Mouse (Mus musculus): ENCODE results near the gene Hpse. TPM values are rescaled to one million over a fixed set of nuclear protein-coding genes. Genes with fewer than 3 reads are reported as not detected.
A peak's percentile ranks its signal among the peaks of the same experiment; 100 is the strongest.

Hpse gene
- polyA plus RNA-seq, 1 experiment: 1.2 TPM

DNA sequence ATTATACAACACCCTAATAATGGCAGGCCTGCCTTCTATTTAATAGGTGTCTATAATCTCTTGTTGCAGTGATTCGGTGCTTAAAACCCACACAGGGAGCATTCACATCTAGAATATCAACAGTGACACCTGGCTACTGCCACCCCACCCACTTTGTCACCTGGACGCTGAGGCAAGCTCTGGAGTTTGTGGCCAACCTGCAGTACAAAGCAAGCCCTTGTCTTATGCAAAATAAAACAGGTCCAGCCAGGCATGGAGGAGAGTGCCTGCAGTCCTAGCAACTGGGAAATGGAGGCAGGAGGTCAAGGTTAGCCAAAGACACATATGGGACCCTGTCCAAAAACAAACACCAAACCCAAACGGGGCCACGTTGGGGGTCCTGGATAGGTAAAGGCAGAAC lies 47.1 kb downstream of the Hpse start:
- Histone ChIP-seq H3K27ac (ENCODE audit: insufficient read depth, low read length) (no peak overlapping the region), H3K4me3 (ENCODE audit: insufficient read depth, low read length) (no peak overlapping the region), H3K4me1 (ENCODE audit: control insufficient read depth, insufficient read depth, low read length) (no peaks in the 10 kb centered on the region)
- no peak for TF ChIP-seq POLR2A (IDR thresholded peaks at IDR 0.05; ENCODE audit: extremely low read depth, insufficient read depth, low read length)
- no peak for TF ChIP-seq CTCF (IDR thresholded peaks at IDR 0.05; ENCODE audit: extremely low read depth, insufficient read depth, low read length)

DNA sequence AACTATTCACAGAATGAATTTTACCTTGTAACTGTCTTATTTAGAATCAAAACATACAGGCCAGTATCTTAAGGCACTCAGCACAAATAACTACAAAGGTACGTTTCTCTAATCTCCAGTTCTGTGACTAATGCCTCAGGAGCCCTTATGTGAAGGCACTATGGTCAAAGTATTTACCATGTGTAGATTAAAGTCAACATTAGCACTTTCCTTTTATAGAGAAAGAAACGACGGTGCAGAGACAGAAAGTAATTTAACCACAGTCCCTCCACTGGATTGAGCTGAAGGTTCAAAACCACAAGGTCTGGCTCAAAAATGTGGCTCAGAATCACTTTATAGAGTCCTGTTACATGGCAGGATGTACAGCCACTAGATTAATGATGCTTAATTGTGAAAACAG lies 47.6 kb downstream of the Hpse start:
- Histone ChIP-seq H3K4me1 (ENCODE audit: control insufficient read depth, insufficient read depth, low read length) (no peaks in the 10 kb centered on the region), H3K4me3 (ENCODE audit: insufficient read depth, low read length) (no peak overlapping the region), H3K27ac (ENCODE audit: insufficient read depth, low read length) (no peak overlapping the region)
- TF ChIP-seq CTCF (IDR thresholded peaks at IDR 0.05; ENCODE audit: extremely low read depth, insufficient read depth, low read length) (no peak), POLR2A (IDR thresholded peaks at IDR 0.05; ENCODE audit: extremely low read depth, insufficient read depth, low read length) (no peak)

DNA sequence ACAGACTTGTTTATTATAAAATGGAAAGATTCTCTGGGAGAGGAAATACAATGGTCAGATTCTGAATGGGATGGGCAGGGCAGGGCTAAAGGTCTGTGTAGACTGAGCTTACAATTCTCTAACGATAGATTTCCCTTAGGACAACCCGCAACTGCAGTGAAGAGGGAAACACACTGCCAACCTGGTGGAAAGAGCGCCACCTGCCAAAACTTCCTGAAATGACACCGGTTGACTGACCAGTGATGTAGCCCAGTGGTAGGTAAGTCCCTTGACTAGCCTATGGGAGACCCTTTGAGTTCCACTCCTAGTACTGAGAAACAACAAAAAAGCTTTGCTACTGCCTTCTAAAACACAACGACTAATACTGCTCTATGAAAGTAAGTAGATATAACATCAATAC lies 48.1 kb downstream of the Hpse start:
- Histone ChIP-seq H3K4me1 (ENCODE audit: control insufficient read depth, insufficient read depth, low read length) (no peaks in the 10 kb centered on the region), H3K27ac (ENCODE audit: insufficient read depth, low read length) (no peak overlapping the region), H3K4me3 (ENCODE audit: insufficient read depth, low read length) (no peak overlapping the region)
- TF ChIP-seq POLR2A (IDR thresholded peaks at IDR 0.05; ENCODE audit: extremely low read depth, insufficient read depth, low read length) (no peak), CTCF (IDR thresholded peaks at IDR 0.05; ENCODE audit: extremely low read depth, insufficient read depth, low read length) (peak; percentile 60)

DNA sequence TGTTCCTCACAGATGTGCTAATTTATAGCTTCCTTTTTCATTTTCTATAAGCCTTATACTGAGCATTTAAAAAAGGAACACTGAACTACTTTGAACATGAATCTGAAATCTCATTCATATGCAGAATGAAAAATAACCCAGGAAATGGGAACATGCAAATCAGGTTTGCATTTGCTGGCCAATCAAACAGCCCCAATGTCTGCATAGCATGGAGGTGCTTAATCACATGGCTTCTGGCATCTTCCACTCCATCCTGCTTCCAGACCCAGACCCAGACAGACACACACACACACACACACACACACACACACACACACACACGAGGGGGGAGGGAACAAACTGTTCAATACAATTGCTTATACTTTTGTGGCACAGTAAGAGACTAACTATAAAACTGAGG lies 52.6 kb downstream of the Hpse start:
- no peak for TF ChIP-seq CTCF (IDR thresholded peaks at IDR 0.05; ENCODE audit: extremely low read depth, insufficient read depth, low read length)
- TF ChIP-seq POLR2A (IDR thresholded peaks at IDR 0.05; ENCODE audit: extremely low read depth, insufficient read depth, low read length): no peak
- no peak overlapping the region for H3K4me3 ChIP-seq (ENCODE audit: insufficient read depth, low read length)
- H3K4me1 ChIP-seq (ENCODE audit: control insufficient read depth, insufficient read depth, low read length): no peaks in the 10 kb centered on the region
- no peak overlapping the region for H3K27ac ChIP-seq (ENCODE audit: insufficient read depth, low read length)

DNA sequence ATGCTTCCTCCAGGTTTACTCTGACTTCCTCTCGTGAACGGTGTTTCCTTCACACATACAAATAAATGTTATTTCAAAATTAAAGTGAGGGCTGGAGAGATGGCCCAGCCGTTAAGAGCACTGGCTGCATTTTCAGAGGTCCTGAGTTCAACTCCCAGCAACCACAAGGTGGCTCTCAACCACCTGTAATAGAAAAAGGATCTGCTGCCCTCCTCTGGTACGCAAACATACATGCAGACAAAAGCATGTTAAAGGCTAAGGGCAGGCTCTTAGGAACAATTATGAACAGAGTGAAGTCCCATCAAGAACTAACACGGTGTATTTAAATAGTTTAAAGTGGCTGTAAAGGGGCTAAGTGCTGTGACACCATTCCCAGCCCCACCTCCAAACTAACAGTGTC lies 55.7 kb downstream of the Hpse start:
- Histone ChIP-seq H3K27ac (ENCODE audit: insufficient read depth, low read length) (no peak overlapping the region), H3K4me3 (ENCODE audit: insufficient read depth, low read length) (no peak overlapping the region)
- no peak for TF ChIP-seq POLR2A (IDR thresholded peaks at IDR 0.05; ENCODE audit: extremely low read depth, insufficient read depth, low read length)
- peak; percentile 81 for TF ChIP-seq CTCF (IDR thresholded peaks at IDR 0.05; ENCODE audit: extremely low read depth, insufficient read depth, low read length)

DNA sequence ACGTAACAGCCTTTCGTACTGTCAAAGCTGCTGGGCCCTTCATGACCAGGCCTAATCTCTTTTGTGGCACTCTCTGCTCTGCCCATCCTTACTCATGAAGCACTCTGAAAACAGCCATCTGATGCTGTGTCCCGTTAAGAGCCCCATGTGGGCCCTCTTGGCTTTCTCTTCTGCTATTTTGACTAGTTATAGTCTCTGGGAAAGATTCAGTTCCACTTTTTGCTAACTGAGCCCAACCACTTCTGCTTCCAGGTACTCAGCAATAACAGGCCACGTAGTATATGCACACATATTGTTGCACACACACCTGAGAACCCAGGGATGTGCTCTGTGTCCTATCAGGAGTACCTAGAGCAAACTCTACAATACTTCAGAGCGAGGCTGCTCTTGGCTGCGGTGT lies 56.5 kb downstream of the Hpse start:
- H3K4me3 ChIP-seq (ENCODE audit: insufficient read depth, low read length): no peak overlapping the region
- no peaks in the 10 kb centered on the region for H3K4me1 ChIP-seq (ENCODE audit: control insufficient read depth, insufficient read depth, low read length)
- no peak overlapping the region for H3K27ac ChIP-seq (ENCODE audit: insufficient read depth, low read length)
- TF ChIP-seq CTCF (IDR thresholded peaks at IDR 0.05; ENCODE audit: extremely low read depth, insufficient read depth, low read length): no peak
- no peak for TF ChIP-seq POLR2A (IDR thresholded peaks at IDR 0.05; ENCODE audit: extremely low read depth, insufficient read depth, low read length)

More for the DNA sequence above, 55.7 kb downstream of the Hpse start:
- H3K4me1 ChIP-seq (ENCODE audit: control insufficient read depth, insufficient read depth, low read length): no peaks in the 10 kb centered on the region

DNA sequence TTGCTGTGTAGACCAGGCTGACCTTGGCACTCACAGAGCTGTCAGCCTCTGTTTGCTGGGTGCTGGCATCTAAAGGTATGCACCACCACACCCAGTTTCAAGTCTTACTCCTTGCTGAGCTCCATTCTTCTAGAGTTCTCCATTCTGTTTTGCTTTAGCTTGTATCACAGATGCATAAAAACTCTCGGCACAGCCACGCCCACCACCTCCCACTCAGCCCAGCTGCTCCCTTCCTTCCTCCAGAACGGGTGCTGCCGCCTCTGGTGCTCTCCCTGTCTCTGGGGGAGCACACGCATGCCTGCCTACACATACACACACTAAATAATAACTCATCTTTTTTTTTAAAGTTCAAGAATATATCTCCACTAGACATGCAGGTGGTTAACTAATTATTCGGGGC lies 61.1 kb downstream of the Hpse start:
- H3K4me3 ChIP-seq (ENCODE audit: insufficient read depth, low read length): no peak overlapping the region
- H3K27ac ChIP-seq (ENCODE audit: insufficient read depth, low read length): no peak overlapping the region
- no peaks in the 10 kb centered on the region for H3K4me1 ChIP-seq (ENCODE audit: control insufficient read depth, insufficient read depth, low read length)
- TF ChIP-seq CTCF (IDR thresholded peaks at IDR 0.05; ENCODE audit: extremely low read depth, insufficient read depth, low read length): no peak
- no peak for TF ChIP-seq POLR2A (IDR thresholded peaks at IDR 0.05; ENCODE audit: extremely low read depth, insufficient read depth, low read length)

DNA sequence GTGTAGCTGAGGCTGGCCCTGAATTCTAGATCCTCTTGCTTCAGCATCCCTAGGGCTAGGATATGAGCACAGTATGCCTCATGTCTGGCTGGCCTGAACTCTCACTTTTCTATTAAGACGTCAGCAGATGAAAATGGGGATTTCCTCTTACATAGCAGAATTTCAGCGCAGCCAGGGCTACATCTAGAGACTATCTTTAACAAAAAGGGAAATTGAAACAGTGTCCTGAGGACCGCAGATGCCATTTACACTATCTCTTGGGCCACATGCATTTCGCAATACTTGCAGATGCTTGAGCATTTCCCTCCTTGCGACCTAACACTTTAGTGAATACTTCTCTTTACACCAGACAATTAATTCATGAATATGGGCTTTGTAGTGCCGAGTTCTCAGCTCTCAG lies 63.2 kb downstream of the Hpse start:
- TF ChIP-seq CTCF (IDR thresholded peaks at IDR 0.05; ENCODE audit: extremely low read depth, insufficient read depth, low read length) (no peak), POLR2A (IDR thresholded peaks at IDR 0.05; ENCODE audit: extremely low read depth, insufficient read depth, low read length) (no peak)
- H3K27ac ChIP-seq (ENCODE audit: insufficient read depth, low read length): no peak overlapping the region

DNA sequence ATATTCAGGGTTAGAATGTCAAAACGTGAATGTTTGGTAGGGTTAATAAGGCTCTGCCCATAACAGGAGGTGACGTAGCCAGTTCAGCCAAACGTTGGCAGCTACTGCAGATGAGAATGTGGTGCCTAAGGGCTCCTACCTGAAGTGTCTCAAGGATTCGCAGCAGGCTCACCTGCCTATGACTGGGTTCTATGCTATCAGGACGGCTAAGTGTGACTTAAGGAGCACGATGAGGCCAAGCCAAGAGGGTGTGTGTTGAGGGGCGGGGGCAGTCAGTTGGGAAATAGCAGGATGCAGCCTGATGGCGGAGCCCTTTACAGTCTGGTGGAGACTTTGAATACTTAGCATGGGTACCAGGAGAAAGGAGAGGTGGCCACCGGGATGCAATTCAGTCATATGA lies 67.2 kb downstream of the Hpse start:
- TF ChIP-seq POLR2A (IDR thresholded peaks at IDR 0.05; ENCODE audit: extremely low read depth, insufficient read depth, low read length) (no peak), CTCF (IDR thresholded peaks at IDR 0.05; ENCODE audit: extremely low read depth, insufficient read depth, low read length) (no peak)
- no peaks in the 10 kb centered on the region for H3K4me1 ChIP-seq (ENCODE audit: control insufficient read depth, insufficient read depth, low read length)
- no peak overlapping the region for H3K4me3 ChIP-seq (ENCODE audit: insufficient read depth, low read length)
- no peak overlapping the region for H3K27ac ChIP-seq (ENCODE audit: insufficient read depth, low read length)

More for the DNA sequence above, 63.2 kb downstream of the Hpse start:
- Histone ChIP-seq H3K4me3 (ENCODE audit: insufficient read depth, low read length) (no peak overlapping the region), H3K4me1 (ENCODE audit: control insufficient read depth, insufficient read depth, low read length) (no peaks in the 10 kb centered on the region)

DNA sequence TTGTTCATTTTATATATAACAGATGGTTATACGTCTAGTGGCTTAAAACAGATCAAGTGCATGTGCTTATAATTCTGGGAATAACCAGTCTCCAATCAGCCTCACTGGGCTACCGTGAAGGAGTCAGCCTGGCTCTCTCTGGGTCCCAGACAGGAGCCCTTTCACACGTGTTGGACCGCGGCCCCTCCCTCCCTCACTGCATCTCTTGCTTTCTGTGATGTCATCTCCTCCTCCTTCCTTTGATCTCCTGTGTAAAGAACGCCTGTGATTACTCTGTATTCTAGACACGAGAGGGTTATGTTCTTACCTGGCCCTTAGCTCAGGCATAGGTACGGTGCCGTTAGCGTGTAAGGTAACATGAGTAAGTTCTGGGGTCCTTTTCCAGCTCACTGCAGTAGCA lies 68.0 kb downstream of the Hpse start:
- H3K4me1 ChIP-seq (ENCODE audit: control insufficient read depth, insufficient read depth, low read length): no peaks in the 10 kb centered on the region
- H3K27ac ChIP-seq (ENCODE audit: insufficient read depth, low read length): no peak overlapping the region
- H3K4me3 ChIP-seq (ENCODE audit: insufficient read depth, low read length): no peak overlapping the region
- no peak for TF ChIP-seq CTCF (IDR thresholded peaks at IDR 0.05; ENCODE audit: extremely low read depth, insufficient read depth, low read length)
- TF ChIP-seq POLR2A (IDR thresholded peaks at IDR 0.05; ENCODE audit: extremely low read depth, insufficient read depth, low read length): no peak

DNA sequence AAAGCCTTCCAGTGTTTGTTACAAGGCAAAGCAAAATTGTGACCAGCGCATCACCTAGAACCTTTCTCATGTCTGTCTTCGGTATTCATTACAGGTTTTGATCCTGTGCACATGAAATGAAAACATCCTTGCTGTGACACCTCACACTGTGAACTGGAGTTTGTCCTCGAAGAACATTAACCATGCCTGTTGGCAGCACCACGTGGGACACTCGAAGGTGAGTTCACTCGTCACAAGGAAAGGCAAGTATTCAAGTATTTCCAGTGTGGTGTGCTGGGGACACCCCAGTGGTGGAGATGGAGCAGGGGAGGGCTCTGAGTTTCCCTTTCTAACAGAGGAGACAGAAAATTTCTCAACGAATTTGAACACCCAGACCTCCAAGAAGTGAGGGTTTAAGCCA lies 68.5 kb downstream of the Hpse start:
- Histone ChIP-seq H3K27ac (ENCODE audit: insufficient read depth, low read length) (no peak overlapping the region), H3K4me3 (ENCODE audit: insufficient read depth, low read length) (no peak overlapping the region), H3K4me1 (ENCODE audit: control insufficient read depth, insufficient read depth, low read length) (no peaks in the 10 kb centered on the region)
- TF ChIP-seq CTCF (IDR thresholded peaks at IDR 0.05; ENCODE audit: extremely low read depth, insufficient read depth, low read length) (no peak), POLR2A (IDR thresholded peaks at IDR 0.05; ENCODE audit: extremely low read depth, insufficient read depth, low read length) (no peak)

All from cortical plate, adult 2 months (tissue).